Mouse (Mus musculus) R1 (cell line): Measurements from ENCODE around the gene Ahdc1.

Experiments
- DNase-seq: peaks from one replicate; pipeline ENCODE4 v3.0.0-alpha.2; 2018; ENCODE audit warnings: low read depth, low spot score

Ahdc1 gene

GRCm38 (mm10) chr4:133121974-133122637 lies 111.0 kb downstream of the Ahdc1 start:
- peak; percentile 100 for DNase-seq

- DNase-seq = no peak
Measured at GRCm38 (mm10) chr4:133127079-133127478, 116.0 kb downstream of the Ahdc1 start.
